Mouse (Mus musculus) ovary, postnatal 10 days (tissue): ENCODE measurements around the gene Gm8220.
"Not testable (repeated sequence)": the region's sequence is repeated elsewhere in the genome, so short reads cannot be mapped to it uniquely, and the experiment has no call there.

Experiments
- DNase-seq: peaks from one replicate; pipeline ENCODE4 v3.0.0; 2022; ENCODE audit warnings: low spot score

Gm8220 gene

GRCm38 (mm10) chr14:44285280-44285679, at the start of gene Gm8220:
Gene Gm8220 (plus strand): TSS chr14:44285580.
- not testable (repeated sequence) for DNase-seq

DNA sequence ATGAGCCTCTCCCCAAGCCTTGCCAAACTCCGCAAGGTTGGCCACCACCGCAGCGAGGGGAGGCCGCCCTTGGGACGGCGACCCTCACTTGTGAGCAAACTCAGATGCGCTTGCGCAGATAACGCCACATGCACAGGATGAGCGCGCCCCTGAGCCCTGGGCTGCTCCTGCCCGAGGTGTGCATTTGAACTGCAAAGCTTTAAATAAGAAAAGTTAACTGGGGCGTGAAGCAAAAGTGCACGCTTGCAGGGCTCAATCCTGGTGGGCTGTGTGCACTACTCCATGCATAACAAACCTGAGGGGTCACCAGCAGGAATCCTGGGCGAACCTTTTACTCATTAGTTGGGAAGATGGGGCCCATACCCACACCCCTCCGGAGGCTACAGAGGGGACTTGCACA, 37.3 kb upstream of the Gm8220 start:
- DNase-seq: no peak

GRCm38 (mm10) chr14:44312049-44312448, 26.7 kb downstream of the Gm8220 start:
- DNase-seq: not testable (repeated sequence)

GRCm38 (mm10) chr14:44338484-44338883, 53.1 kb downstream of the Gm8220 start, which contains the start of gene Gm5930:
Gene Gm5930 (minus strand): TSS chr14:44338584.
- DNase-seq: not testable (repeated sequence)
